Mouse (Mus musculus): Measurements from ENCODE around the gene Cldn4.

Gene Cldn4

DNA sequence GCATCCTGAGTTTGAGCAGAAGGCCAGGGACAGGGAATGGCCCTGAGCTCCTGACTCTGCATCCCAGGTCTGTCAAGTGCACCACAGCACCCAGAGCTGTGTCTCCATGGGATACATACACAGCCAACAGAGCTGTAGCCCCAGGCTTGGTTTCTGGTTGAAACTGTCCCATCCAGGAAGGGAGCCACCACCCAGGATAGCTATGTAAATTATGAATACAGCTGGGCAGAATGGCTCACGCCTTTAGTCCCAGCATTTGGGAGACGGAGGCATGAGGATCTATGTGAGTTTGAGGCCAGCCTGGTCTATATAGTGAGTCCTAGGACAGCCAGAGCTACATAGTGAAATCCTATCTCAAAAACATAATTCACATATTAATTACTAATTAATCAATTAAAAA is 16.7 kb downstream of the Cldn4 start:
- no peak for DNase-seq

DNA sequence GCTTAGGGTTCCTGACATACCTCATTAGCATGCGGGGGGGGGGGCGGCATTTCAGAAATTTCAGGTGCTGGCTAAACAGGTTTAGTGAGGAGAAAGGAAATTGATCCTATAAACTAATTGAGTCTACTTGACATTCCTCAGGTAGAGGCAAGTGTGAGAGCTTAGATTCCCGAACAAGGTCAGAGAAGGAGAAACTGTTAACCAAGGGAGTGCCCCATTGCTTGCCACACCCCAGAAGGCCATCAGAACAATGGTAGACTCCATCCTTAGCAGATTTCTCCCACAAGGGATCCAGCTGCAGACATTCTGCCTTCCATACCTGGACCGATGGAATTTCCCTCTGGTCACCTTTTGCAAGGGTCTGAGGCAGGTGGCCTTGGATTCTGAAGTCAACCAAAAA is 20.0 kb downstream of the Cldn4 start:
- DNase-seq = no peak

DNA sequence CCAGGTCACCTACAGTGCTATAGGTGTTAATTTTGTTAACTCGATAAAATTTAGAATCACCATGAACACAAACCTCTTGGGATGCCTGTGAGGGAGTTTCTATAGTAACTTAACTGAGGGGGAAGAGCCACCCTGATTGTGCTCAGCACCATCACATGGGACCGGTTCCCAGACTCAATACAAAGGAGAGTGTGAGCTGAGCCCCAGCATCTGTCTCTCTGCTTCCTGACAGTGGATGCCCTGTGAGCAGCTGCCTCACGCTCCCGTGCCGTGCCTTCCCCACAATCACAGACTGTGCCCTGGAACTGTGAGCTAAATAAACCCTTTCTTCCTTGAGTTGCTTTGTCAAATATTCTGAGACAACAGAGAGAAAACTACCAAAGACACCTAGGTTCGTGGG is 23.6 kb downstream of the Cldn4 start:
- DNase-seq = no peak

DNA sequence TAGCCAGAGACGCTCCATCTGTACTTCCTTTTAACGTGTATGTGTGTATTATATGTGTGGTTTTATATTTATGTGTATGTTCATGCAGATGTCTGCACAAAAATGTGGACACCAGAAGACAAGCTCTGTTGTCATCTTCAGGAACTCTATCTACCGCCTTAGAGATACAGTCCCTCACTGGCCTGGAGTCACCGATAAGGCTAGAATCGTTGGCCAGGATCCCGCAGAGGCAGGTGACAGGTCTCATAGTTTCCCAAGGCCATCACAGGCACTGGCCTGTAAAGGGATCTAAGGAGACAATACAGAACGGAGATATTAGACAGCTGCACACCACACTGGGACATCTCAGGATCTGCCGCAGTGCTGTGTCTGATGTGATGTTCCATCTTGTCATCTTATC is 25.6 kb downstream of the Cldn4 start:
- no peak for DNase-seq

DNA sequence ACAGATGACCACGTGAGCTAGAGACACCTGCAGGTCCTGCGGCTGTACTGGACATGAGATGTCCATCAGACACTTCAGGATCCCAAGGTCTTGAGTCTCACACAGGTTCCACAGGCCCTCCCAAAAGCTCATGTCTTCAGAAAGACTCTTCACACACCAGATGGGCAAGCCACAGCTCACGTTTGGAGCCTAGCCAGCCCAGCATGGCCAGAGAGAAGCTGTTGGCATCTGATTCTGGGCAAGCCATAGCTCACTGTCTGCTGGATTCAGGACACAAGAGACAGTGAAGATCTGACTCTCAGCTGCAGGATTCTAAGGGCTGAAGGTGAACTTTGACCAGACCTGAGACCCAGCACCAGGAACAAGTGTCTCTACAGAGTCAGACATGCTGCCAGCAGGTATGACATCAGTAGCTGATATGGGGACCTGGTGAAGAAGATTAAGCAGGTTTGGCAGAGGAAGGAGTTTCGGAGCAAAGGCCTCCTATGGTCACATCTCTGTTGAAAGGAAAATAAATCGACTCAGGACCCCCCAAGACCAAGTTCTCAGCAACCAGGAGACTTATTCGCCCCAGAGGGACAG is 26.5 kb downstream of the Cldn4 start:
- no peak for DNase-seq

DNA sequence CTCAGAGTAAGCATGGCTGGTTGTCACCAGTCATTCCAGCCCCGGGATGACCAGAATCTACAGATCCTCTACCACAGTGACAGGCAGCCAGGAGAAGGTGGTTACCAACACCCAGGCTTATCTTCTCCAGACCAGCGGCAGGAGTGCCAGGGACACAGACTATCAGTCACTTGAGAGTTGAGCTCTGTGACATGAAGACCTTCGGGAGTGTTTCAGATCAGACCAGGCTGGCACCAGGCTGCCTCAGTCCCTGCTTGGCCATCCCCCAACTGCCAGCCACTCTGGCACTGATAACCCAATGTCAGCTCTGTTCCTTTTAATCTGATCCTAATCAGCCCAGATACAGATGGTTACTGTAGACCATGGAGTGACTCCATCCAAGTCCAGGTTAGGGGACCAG is 27.6 kb downstream of the Cldn4 start:
- no peak for DNase-seq

DNA sequence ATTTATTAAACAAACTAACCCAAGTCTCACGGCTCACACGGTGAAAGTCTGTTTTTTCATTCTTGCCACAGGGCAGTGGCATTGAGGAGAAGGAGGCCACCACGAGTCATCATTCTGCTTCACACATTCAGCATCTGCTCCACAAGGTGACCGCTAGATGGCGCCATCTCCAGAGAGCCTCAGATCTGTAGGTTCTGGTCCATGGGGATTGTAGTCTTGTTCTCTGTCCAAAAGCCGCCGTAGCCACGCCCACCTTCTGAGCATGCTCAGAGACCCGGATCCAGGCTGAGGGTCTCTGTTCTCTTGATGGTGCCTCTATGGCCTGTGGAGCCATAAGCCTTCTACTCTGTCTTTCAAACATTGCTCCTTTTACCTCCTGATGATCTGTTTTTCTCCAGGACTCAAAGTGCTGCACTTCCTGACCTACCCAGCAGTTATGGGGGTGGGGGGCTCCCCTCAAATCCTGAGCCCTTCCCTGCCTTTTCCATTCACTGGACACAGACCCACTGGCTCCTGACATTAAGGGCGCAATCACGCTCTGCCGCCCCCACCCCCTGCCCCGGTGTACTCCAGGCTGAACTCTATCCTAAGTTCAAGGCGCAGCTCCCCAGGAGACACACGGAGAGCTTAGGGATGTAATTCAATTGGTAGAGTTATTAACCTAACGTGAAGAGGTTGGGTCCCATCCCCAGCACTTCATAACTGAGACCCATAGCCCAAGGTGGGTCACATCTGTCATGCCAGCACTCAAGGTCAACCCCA is 28.5 kb downstream of the Cldn4 start:
- peak; percentile 43 to 74 for DNase-seq

DNA sequence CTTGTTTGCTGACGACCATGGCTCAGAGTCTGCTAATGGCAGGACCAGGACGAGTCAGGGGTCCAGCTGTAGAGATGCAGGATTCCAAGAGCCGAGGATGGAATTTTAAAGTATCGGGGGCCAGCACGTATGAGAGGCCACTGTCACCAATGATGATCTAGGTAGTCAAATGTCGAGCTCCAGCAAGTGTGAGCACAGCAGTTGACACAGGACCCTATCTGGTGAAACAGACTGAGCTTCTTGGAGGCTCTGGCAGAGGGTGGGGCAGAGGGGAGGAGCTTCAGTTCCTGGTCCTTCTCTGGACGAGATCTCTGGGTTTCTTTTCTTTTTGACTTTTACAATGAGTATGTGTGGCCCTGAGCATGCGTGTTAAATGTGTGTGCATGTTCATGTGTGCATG is 31.4 kb downstream of the Cldn4 start, which contains the start of gene Cldn13:
TSS of gene Cldn13 (minus strand) at position 216 of the 400 bp plus-strand sequence.
- no peak for DNase-seq

DNA sequence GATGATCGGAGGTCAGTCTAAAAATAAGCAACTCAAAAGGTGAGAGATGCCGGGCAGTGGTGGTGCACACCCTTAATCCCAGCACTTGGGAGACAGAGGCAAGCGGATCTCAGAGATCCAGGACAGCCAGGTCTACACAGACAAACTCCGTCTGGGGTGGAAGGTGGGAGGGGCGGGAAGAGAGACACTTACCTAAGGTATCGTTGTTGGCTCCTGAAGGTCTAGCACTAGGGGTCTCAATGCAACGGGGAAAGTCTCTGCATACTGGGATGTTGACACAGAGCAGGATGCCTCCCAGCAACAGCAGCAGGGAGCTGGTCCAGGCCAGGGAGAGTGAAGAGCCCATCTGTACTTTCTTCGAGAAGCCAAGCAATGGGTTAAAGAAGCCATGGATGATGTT is 32.2 kb downstream of the Cldn4 start:
- DNase-seq = no peak

DNA sequence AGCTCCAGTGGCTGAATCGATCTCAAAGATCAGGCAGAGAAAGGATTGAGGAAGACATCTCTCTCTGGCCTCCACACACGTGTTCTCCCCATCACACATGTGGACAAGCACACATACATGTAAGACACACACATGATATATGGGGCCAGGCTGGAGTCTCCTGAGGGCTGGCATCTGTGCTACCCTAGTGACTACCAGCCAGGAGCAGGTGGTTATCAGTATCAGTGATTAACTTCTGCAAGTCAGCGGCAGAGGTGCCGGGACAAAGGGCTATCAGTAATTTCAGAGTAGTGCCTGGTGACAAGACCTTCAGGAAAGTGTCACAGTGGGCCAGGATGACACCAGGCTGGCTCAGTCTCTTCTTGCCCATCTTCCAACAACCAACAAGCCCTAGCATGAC is 33.0 kb downstream of the Cldn4 start:
- no peak for DNase-seq

DNA sequence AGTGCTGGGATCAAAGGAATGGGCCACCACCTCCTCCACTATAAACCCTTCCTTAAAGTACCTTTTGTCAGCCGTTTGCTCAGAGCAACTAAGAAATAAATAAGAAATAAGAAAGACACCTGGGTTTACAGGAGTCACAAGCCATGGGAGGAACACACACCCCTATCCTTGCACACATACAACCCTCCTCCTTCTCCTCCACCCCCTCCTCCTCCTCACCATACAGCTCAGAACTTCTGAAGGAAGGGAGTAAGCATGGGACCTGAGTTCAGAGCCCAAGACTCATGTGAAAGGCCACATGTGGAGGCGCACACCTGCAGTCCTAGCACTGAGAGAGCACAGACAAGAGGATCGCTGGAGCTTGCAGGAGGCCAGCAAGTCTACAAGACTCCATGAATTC is 33.4 kb downstream of the Cldn4 start:
- DNase-seq = no peak

DNA sequence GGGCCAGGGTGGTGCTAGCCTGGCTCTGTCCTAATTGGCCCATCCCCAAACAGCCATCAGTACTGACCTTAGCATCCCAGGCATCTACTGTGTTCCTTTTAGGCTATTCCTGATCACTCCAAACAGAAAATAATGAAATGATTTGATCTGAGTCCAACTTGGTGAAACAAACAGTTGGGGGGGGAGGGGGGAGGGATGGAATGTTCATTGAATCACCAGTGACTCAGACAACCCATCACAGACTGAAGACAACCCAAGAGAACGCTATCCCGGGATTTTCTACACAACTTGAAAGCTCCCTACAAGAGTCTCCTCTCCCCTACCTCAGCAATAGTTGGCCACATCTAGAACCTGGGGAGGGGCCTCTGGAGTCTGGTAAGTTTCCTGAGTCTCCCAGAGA is 34.8 kb downstream of the Cldn4 start:
- no peak for DNase-seq

DNA sequence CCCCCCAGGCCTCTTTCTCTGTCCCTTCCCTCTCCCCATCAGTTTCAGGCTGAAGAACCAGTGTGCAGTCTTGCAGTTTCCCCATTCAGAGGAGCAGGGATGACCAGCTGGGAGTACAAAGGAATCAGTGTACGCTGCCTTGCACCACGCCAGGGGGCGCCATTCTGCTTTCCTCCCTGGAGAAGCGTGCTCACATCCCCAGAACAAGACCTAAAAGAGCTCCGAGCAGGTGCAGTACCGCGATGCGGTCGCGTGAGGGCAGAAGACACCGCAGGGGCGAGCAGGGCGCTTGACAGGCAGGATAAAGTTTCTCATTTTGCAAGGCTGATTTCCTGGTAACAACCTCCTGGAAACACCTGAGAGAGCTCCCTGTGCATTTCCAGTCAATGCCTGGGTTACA is 39.6 kb downstream of the Cldn4 start:
- peak; percentile 90 to 95 for DNase-seq

DNA sequence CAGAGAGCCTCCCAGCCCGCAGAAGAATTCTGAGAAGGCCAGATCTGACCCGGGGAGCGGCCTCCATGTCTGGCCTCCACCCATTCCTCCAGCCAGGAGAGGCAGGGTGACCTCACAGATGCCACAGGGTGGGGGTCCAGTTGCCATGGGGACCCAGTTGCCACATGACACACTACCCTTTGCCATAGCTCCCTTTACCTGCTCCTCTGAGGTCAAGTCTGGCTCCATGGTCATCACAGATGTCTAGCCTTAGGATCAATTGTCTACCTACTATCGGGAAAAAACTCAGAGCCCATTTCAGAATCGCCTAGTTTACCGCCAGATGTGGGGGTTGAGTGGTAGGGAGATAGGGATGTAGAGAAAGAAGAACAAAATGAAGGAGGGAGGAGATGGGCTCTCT is 40.1 kb downstream of the Cldn4 start, which contains the start of gene Tmem270:
TSS of gene Tmem270 (minus strand) at position 101 of the 400 bp plus-strand sequence.
- no peak for DNase-seq

DNA sequence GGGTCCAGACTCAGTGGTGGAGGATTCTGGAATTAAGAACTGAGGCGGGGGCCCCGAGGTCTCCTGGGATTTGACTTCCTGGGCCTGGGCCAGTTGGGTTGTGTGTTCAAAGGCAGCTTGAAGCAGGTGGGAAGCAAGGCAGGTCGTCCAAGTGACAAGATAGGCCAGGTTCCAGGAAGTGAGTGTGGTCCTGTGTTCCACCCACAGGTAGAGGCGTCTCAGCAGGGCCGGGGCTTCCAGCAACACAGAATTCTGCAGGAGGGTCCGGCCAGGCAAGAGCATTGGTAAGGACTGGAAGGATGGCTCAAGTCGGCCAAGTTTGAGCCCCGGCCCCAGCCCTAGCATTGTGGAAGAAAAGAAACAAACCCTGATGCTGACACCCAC is 45.1 kb downstream of the Cldn4 start:
- DNase-seq = no peak

DNA sequence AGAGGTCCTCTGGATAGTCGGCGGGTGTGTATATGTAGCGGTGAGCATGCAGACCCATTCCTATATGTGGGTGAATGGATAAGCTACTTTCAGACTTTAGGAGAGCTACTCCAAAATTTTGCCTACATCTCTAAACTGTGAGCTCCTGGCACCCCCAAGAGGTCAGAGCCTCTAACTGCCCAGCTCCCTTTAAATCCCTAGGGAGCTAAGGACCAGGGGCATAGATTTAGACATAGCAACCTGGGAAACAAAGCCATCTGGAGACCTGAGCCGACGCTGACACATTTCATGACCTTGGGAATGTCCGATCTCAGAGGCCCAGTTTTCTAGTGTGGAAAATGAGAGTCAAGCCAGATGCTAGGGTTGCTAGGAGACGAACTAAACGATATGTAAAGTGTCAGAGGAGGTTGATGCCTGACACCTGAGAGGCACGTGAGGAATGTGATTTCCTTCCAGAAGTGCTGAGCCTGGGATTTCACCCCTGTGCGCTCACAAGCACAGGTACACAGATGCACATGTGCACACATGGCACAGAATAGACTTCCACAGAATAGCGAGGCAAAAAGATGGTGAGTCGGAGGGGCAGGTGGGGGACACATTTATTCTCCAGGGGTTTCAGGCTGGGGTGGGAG is 45.6 kb downstream of the Cldn4 start:
- peak; percentile 38 to 53 for DNase-seq

DNA sequence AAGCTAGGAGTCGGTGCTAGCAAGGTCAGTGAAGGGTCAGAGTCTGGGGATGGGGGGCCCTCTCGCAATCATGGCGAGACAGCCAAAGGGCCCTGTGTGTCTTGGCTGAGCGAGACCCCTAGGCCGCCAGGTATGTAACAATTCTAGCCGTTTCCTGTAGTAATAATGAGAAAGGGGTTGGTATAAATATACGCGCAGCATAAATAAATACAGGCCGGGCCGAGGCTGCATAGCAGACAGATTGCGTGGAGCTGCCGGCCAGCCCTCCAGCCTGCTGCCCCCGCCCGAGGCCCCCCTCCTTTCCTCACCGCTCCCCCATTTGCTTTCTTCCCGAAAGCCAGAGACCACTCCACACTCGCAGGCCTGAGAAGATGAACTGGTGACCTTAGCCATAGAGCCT is 49.1 kb downstream of the Cldn4 start:
- no peak for DNase-seq

DNA sequence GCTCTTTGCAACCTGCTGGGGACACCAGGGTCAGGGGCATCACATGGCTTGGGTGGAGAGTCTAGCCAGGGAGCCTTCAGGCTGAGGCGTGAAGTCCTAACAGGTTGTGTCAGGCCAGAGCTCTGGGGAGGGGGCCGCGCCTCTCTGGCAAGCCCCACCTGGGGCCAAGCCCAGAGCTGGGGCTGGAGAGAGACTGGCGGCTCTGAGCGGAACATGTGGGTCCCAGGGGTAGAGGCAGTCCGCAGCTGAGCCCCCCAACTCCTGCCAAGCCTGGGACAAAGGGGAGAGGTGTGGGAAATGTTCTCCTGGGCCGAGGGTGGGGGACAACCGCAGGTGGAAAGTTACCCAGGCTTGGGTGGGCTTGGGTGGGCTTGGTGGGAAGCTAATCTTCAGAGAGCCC is 49.8 kb downstream of the Cldn4 start:
- no peak for DNase-seq

DNA sequence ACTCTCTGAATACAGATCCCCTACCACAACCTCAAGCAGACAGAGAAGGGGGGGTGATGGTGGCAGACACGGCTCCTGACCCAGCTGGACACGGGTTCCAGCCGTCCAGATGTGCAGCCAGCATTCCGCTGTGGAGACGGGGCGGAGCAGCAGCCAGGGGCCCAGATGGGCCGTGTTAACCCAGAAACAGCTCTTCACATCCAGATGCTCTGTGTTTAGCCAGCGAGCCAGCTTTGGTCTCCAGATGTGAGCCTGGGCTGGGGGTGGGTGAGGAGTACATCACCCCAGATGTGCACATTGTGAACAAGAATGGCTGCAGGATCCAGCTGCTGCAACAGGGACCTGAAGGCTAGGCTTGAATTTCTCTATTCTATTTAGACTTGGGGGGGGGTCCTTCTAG is 51.4 kb downstream of the Cldn4 start:
- no peak for DNase-seq
